In genomic region chr9:63399463-63399815, GRCm38 (mm10) we compare ENCODE assay signal across 8 mouse cellular contexts. TPM values are rescaled to one million over a fixed set of nuclear protein-coding genes. Genes with fewer than 3 reads are reported as not detected.
A peak's percentile ranks its signal among the peaks of the same experiment; 100 is the strongest.
DNase-seq lines count a peak whose midpoint lies in the region; ATAC-seq and TF ChIP-seq lines count a peak whose summit lies in the region.

No protein-coding gene starts in this region.

- DNase-seq in lung, adult 2 months: no peak
- no peak for DNase-seq in lung, postnatal 10 days
- DNase-seq in yolk sac, embryonic 10.5 days (ENCODE audit: low spot score): no peak
- no peak for DNase-seq in spleen, postnatal 36 days (ENCODE audit: low spot score in 2 of 2)
- DNase-seq in retina, embryonic 14.5 days (ENCODE audit: low spot score): no peak

- TF ChIP-seq CTCF in lung, adult 2 months (IDR thresholded peaks at IDR 0.05; ENCODE audit: insufficient read depth, low read length): no peak
- TF ChIP-seq CTCF in embryonic fibroblast, embryonic 13.5 days (IDR thresholded peaks at IDR 0.05; ENCODE audit: borderline replicate concordance, insufficient read depth, low read length): no peak

- no peaks in the 10 kb centered on the region for H3K9me3 ChIP-seq in limb, embryonic 12.5 days
- H3K9me3 ChIP-seq in neural tube, embryonic 15.5 days (replicated peaks): no peaks in the 10 kb centered on the region

- H3K27ac ChIP-seq in embryonic fibroblast, embryonic 13.5 days (ENCODE audit: insufficient read depth, low read length): peak overlapping the region; percentile 32
- peak overlapping the region; percentile 78 for H3K27ac ChIP-seq in limb, embryonic 12.5 days
- peak overlapping the region; percentile 89 for H3K27ac ChIP-seq in neural tube, embryonic 15.5 days (replicated peaks)

- peak overlapping the region; percentile 86 for H3K9ac ChIP-seq in limb, embryonic 12.5 days (replicated peaks)
- peak overlapping the region; percentile 94 for H3K9ac ChIP-seq in neural tube, embryonic 15.5 days (replicated peaks)

- peak; percentile 75 for ATAC-seq in limb, embryonic 12.5 days (ENCODE audit: insufficient number of reproducible peaks, insufficient read depth, low FRiP score, low TSS enrichment, low read depth)
- peak; percentile 64; the same call in 1 of the 2 replicates for ATAC-seq in neural tube, embryonic 15.5 days (ENCODE audit: low FRiP score)

- H3K36me3 ChIP-seq in limb, embryonic 12.5 days: no peaks in the 10 kb centered on the region
- no peaks in the 10 kb centered on the region for H3K36me3 ChIP-seq in neural tube, embryonic 15.5 days

- WGBS in lung, adult 2 months: under 1% methylated on average over 8 of the region's 8 CpGs
- WGBS in limb, embryonic 12.5 days: 3% methylated on average over 8 of the region's 8 CpGs
- 5% methylated on average over 8 of the region's 8 CpGs for WGBS in neural tube, embryonic 15.5 days

- H3K27me3 ChIP-seq in limb, embryonic 12.5 days: no peaks in the 10 kb centered on the region
- no peaks in the 10 kb centered on the region for H3K27me3 ChIP-seq in neural tube, embryonic 15.5 days (replicated peaks)

- peaks cover 2% of the 10 kb centered on the region; the same call in 1 of the 2 replicates for H3K4me1 ChIP-seq in lung, adult 2 months (ENCODE audit: control insufficient read depth, insufficient read depth, low read length)
- no peaks in the 10 kb centered on the region for H3K4me1 ChIP-seq in embryonic fibroblast, embryonic 13.5 days (ENCODE audit: control insufficient read depth, insufficient read depth, low read length)
- H3K4me1 ChIP-seq in limb, embryonic 12.5 days (replicated peaks): peaks cover 8% of the 10 kb centered on the region; the same call in 1 of the 2 replicates
- peaks cover 13% of the 10 kb centered on the region for H3K4me1 ChIP-seq in neural tube, embryonic 15.5 days

- H3K4me2 ChIP-seq in limb, embryonic 12.5 days: peak overlapping the region; percentile 90
- H3K4me2 ChIP-seq in neural tube, embryonic 15.5 days: peak overlapping the region; percentile 85

- H3K4me3 ChIP-seq in lung, adult 2 months (replicated peaks; ENCODE audit: extremely low read depth, low read depth, low read length): peak overlapping the region; percentile 71
- H3K4me3 ChIP-seq in embryonic fibroblast, embryonic 13.5 days (ENCODE audit: insufficient read depth, low read length): peak overlapping the region; percentile 46
- peak overlapping the region; percentile 88 for H3K4me3 ChIP-seq in limb, embryonic 12.5 days (replicated peaks)
- peak overlapping the region; percentile 81 for H3K4me3 ChIP-seq in neural tube, embryonic 15.5 days (replicated peaks)

- no peak for TF ChIP-seq POLR2A in lung, adult 2 months (IDR thresholded peaks at IDR 0.05; ENCODE audit: borderline replicate concordance, extremely low read depth, low read depth, low read length)
- no peak for TF ChIP-seq POLR2A in embryonic fibroblast, embryonic 13.5 days (IDR thresholded peaks at IDR 0.05; ENCODE audit: low read depth, low read length)

RNA-seq across cellular contexts. Expression of gene 2300009A05Rik, which starts 0.4 kb away (rescaled TPM):
- polyA plus RNA-seq in lung, adult 2 months (2012; rRNA removed): 36.0 and 58.5 TPM in 2 replicates
- 12.0 and 14.4 TPM in 2 replicates for polyA plus RNA-seq in embryonic fibroblast, embryonic 13.5 days (2011; ENCODE audit: insufficient read length, low read depth, missing spikeins)
- polyA plus RNA-seq in limb, embryonic 12.5 days (2016; fragmentation: Nextera tagmentation; extraction: Ambion mirVana): 41.6 and 45.0 TPM in 2 replicates
- 75.0 and 84.6 TPM in 2 replicates for polyA plus RNA-seq in neural tube, embryonic 15.5 days (2015; fragmentation: Nextera tagmentation; extraction: Ambion mirVana)

RNA-seq across cellular contexts. Expression of gene Map2k5, which starts 21.7 kb away (rescaled TPM):
- polyA plus RNA-seq in lung, adult 2 months (2012; rRNA removed): 38.0 and 45.8 TPM in 2 replicates
- polyA plus RNA-seq in embryonic fibroblast, embryonic 13.5 days (2011; ENCODE audit: insufficient read length, low read depth, missing spikeins): 20.9 and 24.2 TPM in 2 replicates
- 40.6 and 44.5 TPM in 2 replicates for polyA plus RNA-seq in limb, embryonic 12.5 days (2016; fragmentation: Nextera tagmentation; extraction: Ambion mirVana)
- polyA plus RNA-seq in neural tube, embryonic 15.5 days (2015; fragmentation: Nextera tagmentation; extraction: Ambion mirVana): 33.3 and 34.3 TPM in 2 replicates

Comparison
In these comparisons a context has a peak if more than half of its experiments do, and no peak if none do; other contexts are left out.
1. H3K27ac ChIP-seq: peak in every context shown above with its lines; median percentile 89 in neural tube, embryonic 15.5 days; 78 in limb, embryonic 12.5 days; 32 in embryonic fibroblast, embryonic 13.5 days.